Mouse (Mus musculus): Measurements from ENCODE around the gene A630023A22Rik.

- TF ChIP-seq CTCF (IDR thresholded peaks at IDR 0.05; ENCODE audit: control insufficient read depth, insufficient read depth, low read length) (no peak), POLR2A (IDR thresholded peaks at IDR 0.05; ENCODE audit: borderline replicate concordance, control insufficient read depth, low read depth, low read length) (no peak)
These were observed 5.0 kb upstream of the A630023A22Rik start for GRCm38 (mm10) chr14:34107594-34107993.

All from bone marrow, adult 2 months (tissue).